Mouse (Mus musculus) testis, adult 10 weeks (tissue): ENCODE measurements around the gene Snph. TPM values are rescaled to one million over a fixed set of nuclear protein-coding genes. Genes with fewer than 3 reads are reported as not detected.

ENCODE experiments used
- polyA plus RNA-seq: library from polyadenylated mRNA; stranded (reverse); fragments of 350-450 nt; fragmentation: Illumina TruSeq; extraction: RNeasy Lipid Tissue Mini Kit (QIAGEN cat#74804); gene quantifications from one replicate; pipeline ENCODE4 v1.2.3, GENCODE M21; 2014; ENCODE audit warnings: low read depth, low replicate concordance

The Snph gene
- polyA plus RNA-seq, result not detected

GRCm38 (mm10) chr2:151632159-151632814, at the start of gene Snph:
TSS of gene Snph (minus strand) at chr2:151632593.

GRCm38 (mm10) chr2:151668433-151668832, 36.0 kb upstream of the Snph start, which contains the start of gene Rad21l:
TSS of gene Rad21l (minus strand) at chr2:151668533.

GRCm38 (mm10) chr2:151571873-151572700, 60.3 kb downstream of the Snph start, which contains the start of gene Sdcbp2:
TSS of gene Sdcbp2 (plus strand) at chr2:151572622.

GRCm38 (mm10) chr2:151542323-151543062, 89.9 kb downstream of the Snph start, which contains the start of gene Fkbp1a:
TSS of gene Fkbp1a (plus strand) at chr2:151542483.

Other genes with a start within 250 kb of the Snph start
- 62.9 TPM for gene 4921509C19Rik, start 156.4 kb downstream of the Snph start, polyA plus RNA-seq
- gene Nsfl1c, start 138.4 kb downstream of the Snph start, polyA plus RNA-seq, result 21.2 TPM
- gene Fkbp1a, start 90.1 kb downstream of the Snph start, polyA plus RNA-seq, result 242 TPM
- 0.39 TPM for gene Sdcbp2, start 60.0 kb downstream of the Snph start, polyA plus RNA-seq
- 11.4 TPM for gene Rad21l, start 35.9 kb upstream of the Snph start, polyA plus RNA-seq
- gene Tmem74b, start 69.4 kb upstream of the Snph start, polyA plus RNA-seq, result not detected
- gene Psmf1, start 111.6 kb upstream of the Snph start, polyA plus RNA-seq, result 79.3 TPM
- gene Rspo4, start 210.3 kb upstream of the Snph start, polyA plus RNA-seq, result 0.25 TPM